Mouse (Mus musculus) MEL-GATA-1-ER (cell line): ENCODE data around the gene Ccdc155.
"Not testable (repeated sequence)": the region's sequence is repeated elsewhere in the genome, so short reads cannot be mapped to it uniquely, and the experiment has no call there.

Experiments used
- DNase-seq: peaks from one replicate; pipeline ENCODE4 v3.0.0-alpha.2; 2012; ENCODE audit warnings: low read depth; ENCODE audit errors: extremely low read depth

Ccdc155 gene

GRCm38 (mm10) chr7:45165701-45166100 lies 39.0 kb downstream of the Ccdc155 start:
- no peak for DNase-seq

GRCm38 (mm10) chr7:45164833-45165232 lies 39.9 kb downstream of the Ccdc155 start:
- DNase-seq = no peak

DNA sequence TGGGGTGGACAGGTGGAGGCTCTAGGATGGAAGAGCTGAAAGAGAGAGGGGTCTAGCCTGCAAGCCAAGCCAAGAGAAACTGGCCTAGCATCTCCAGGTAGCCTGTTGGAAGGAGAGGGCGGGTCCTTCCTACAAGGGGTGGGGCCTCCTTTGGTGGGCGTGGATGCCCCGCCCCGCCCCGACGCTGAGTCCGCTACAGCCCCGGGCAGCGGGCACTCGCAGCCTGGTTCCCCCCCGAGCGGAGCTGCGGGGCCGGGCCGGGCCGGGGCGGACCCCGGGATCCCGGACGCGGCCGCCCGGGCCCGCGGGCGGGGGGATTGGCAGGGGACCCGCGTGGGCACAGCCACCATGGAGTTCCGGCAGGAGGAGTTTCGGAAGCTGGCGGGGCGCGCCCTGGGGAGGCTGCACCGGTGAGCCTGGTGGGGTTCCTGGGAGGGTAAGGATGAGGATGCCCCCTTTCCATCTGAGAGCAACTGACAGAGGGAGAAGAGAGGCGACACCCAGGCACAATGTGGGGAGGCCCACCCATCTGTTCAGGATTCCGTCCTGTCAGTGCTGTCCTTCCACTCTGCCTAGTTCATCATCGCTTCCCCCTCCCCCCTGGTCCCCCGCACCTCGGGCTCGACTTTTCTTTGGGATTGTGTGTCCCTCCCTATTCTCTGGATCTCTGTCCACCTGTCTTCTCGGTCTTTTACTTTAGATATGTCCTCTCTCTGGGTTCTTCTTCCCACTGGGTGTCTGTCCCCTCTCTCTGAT lies 40.8 kb downstream of the Ccdc155 start, which contains the start of gene Slc17a7:
Gene Slc17a7 (plus strand): TSS at position 215 of the 756 bp plus-strand sequence.
- no peak for DNase-seq

DNA sequence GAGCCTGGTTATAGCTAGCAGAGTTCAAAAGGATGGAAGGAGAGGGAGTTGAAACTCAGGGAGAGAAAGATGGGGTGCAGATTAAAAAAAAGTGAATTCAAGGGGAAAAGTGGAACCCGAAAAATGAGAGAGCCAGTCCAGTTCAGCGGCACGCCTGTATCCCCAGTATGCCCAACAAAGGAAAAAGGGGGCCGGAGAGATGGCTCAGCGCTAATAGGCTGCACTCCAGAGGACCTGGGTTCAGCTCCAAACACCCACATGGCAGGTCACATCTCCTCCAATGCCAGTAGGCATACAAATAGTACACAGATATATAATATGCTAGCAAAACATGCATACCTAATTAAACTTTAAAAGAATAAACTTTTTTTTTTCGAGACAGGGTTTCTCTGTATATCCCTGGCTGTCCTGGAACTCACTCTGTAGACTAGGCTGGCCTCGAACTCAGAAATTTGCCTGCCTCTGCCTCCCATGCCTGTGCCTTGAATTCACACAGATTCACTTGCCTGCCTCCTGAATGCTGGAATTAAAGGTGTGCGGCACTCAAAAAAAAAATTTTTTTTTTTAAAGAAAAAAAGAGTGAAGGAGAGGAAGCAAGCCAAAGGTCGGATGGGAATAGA lies 41.6 kb downstream of the Ccdc155 start:
- no peak for DNase-seq

GRCm38 (mm10) chr7:45162551-45162950 lies 42.1 kb downstream of the Ccdc155 start:
- no peak for DNase-seq

DNA sequence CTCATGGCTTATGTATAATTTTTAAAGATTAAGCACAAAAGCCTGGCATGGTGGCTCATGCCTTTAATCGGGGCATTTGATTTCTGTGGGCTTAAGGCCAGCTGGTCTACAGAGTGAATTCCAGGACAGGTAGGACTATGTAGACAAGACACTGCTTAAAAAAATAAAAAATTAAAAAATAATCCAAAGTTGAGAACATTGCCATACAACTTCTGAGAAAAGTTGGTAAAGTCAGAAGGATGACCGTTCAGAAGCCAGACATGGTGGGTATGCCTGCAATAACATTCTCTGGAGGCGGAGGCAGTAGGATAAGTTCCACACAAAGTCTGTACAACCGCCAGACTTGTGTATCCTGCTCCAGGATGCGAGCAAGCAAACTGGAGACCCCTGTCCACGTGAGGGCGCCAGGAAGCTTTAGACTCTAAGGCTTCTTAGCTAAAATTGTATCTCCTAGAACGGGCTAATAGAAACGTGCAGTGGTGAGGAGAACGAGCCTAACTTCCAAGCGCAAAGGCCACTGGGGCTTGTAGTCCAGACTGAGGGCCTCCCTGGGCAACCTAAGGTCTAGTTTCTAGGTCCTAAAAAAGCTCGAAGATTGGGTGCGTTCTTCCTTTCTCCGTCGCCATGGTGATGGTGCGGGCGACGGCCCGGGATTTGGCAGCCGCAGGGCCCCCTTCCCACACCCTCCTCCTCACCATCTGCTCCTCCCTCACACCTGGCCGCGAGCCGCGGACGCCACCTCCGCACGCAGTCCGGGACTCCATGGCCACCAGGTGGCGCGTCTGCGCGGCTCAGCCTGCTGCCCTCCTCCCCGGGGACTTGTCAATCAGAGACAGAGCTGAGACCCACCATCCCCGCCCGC lies 42.8 kb downstream of the Ccdc155 start:
- DNase-seq = peak; percentile 91

GRCm38 (mm10) chr7:45160866-45161265 lies 43.8 kb downstream of the Ccdc155 start:
- no peak for DNase-seq

DNA sequence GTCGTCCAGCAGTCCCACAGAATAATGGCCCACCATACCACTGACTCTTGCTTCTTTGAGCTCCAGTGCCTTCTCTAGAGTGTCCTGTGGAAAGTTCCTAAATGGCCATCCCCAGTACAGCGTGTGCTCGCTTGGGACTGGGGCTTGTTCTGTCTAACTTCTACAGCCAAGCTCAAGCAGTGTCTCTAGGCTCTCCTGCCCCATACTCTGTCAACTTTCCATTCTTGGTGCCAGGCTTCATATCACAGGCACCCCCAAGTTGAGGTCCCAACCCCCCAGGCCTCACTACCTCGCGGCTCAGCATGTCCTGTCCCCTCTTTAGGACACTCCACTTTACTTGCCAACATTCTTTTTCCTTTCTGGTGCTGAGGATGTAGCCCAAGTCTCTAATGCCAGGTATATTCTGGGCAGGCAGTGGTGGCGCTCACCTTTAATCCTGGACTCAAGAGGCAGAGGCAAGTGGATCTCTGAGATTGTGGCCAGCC lies 44.3 kb downstream of the Ccdc155 start:
- no peak for DNase-seq

GRCm38 (mm10) chr7:45158991-45159390 lies 45.7 kb downstream of the Ccdc155 start:
- DNase-seq = no peak

- DNase-seq = no peak
Observed at GRCm38 (mm10) chr7:45157459-45157858, 47.2 kb downstream of the Ccdc155 start.

GRCm38 (mm10) chr7:45156206-45156605 lies 48.5 kb downstream of the Ccdc155 start:
- no peak for DNase-seq

DNA sequence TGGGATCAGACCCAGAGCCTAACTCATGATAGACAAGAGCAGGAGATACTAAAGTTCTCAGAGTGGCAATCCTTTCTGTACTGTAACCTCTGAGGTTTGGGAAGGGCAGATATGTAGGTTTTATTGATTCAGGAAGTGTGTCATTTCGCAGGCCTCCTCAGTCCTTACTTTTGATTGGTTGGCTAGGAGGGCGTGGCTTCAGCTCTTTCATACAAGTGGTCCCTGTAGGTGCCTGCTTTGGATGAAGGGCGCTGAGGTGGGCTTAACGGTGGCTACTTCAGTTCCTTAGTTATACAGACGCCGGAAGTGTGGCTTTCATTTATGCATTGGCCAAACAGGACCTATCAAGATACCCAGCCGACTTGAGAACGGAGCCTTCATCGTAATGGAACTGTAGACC lies 49.1 kb downstream of the Ccdc155 start:
- DNase-seq = peak; percentile 98

DNA sequence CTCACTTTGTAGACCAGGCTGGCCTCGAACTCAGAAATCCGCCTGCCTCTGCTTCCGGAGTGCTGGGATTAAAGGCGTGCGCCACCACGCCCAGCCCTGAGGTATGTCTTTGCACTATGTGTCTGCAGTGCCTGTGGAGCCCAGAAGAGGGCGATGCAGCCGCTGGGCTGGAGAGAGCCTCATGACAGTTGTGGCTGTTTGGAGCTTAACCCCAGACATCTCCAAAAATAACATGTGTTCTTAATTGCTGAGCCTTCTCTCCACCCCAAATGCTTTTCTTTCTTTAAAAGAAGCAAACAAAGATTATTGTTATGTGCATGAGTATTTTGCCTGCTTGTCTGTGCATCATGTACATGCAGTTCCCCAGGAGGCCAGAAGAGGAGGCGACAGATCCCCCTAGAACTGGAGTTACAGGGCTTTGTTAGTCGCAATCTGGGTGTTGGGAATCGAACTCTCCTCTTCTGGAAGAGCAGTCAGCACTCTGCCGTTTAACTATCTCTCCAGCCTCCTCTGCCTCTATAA lies 49.6 kb downstream of the Ccdc155 start:
- peak; percentile 76 for DNase-seq

DNA sequence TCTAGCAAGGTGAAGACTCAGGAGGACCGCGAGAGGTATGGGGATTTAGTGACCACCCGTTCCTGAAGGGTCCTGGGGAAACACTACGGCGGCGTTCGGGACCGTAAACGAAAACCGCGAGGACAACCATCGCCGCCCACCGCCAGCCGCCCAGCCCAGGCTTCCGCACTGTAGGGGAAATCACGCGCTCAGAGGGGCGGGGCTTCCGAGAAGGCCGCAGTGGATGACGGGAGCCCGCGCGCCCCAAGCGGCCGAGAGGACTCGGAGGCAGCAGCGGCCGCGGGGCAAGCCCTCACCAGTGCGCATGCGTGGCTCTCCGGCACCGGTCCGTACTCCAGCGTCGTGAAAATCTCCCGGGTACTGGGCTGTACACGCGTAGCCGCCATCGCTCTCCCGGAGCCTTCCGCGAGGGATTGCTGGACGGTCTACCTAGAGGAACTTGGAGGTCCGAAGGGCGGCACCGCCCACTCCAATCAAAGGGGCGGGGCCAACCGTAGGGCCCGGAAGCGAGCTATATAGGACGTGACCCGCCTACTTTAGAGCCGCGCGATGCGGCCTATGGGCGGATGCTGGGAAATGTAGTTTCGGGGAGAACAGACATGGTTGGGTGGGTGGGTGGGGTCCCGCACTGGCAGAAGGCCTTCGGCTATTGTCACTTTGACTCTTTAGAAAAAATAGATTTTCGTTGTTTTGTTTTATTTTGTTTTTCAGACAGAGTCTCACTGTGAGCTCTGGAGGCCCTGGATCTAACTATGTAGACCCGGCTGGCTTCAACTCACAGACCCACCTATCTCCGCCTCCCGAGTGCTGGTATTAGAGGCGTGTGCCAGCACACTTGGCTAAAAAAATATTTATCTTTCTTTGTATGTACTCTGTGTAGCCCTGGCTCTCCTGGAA lies 50.3 kb downstream of the Ccdc155 start, which contains the start of the genes Pih1d1 and Aldh16a1:
Gene Pih1d1 (plus strand): TSS at position 208 of the 897 bp plus-strand sequence.
Gene Aldh16a1 (minus strand): TSS at position 489 of the 897 bp plus-strand sequence.
- DNase-seq = peak; percentile 79

- DNase-seq = no peak
Observed at GRCm38 (mm10) chr7:45153586-45153985, 51.1 kb downstream of the Ccdc155 start.

DNA sequence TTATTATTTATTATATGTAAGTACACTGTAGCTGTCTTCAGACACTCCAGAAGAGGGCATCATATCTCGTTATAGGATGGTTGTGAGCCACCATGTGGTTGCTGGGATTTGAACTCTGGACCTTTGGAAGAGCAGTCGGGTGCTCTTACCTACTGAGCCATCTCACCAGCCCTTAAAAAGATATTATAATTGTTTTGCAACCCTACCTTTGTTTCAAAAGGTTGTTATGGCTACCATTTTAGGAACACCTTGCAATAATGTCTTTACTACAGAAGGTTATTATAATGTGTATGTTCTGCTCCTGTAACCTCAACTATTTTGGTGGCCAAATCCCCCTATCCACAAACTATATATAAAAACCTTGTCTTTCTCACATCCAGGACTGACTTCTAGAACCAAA lies 51.6 kb downstream of the Ccdc155 start:
- not testable (repeated sequence) for DNase-seq

DNA sequence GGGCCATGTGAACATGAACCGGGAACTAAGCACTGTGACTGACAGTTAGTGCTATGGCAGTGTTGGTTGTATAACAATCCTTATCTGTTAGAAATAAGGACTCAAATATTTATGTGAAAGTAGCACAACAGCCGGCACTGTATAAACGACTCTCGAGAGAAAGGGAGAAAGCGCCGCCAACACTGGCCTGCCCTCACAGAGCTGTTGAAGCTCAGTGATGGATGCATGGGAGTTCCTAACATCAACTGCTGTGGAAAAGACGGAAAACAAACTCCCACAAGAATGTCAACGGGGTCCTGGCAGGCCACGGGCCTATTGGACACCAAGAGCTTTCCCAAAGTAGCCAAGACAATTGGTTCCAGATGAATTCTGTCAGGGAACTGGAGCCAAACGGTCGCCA lies 53.4 kb downstream of the Ccdc155 start:
- DNase-seq = no peak

- no peak for DNase-seq
Observed at GRCm38 (mm10) chr7:45150321-45150720, 54.4 kb downstream of the Ccdc155 start.

GRCm38 (mm10) chr7:45149545-45149944 lies 55.1 kb downstream of the Ccdc155 start:
- no peak for DNase-seq

DNA sequence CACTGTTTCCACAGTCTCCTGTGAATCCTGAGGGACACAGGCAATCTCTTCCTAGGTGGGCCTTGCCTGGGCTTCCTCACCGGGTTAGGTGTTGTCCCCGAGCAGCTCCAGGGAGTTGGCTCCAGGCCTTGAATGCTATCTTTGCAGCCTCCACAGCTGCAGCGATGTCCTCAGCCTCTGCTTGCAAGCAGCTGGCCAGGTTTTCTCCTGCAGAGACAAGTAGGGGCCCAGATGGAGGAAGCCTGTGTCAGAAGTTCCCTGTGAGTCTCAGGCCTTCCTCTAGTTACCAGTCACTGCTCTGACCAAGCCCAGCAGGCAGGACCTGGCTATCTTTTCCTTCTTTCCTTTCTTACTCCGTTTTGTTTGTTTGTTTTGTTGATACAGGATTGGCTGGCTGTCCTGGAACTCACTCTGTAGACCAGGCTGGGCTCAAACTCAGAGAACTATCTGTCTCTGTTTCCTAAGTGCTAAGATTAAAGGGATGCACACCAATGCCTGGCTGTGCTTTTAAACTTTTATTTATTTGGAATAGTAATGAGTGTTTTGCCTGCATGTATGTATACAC lies 56.1 kb downstream of the Ccdc155 start:
- DNase-seq = no peak
